Mouse (Mus musculus) embryonic fibroblast, embryonic 13.5 days (primary cell): ENCODE measurements around the gene Dcp1b. TPM values are rescaled to one million over a fixed set of nuclear protein-coding genes. Genes with fewer than 3 reads are reported as not detected.
A peak's percentile ranks its signal among the peaks of the same experiment; 100 is the strongest.
"Not testable (repeated sequence)": the region's sequence is repeated elsewhere in the genome, so short reads cannot be mapped to it uniquely, and the experiment has no call there.

Experiments
- H3K27ac ChIP-seq: 2 replicates; pipeline ENCODE4 v1.5.1; 2012; ENCODE audit warnings: low read length, control low read depth, inconsistent platforms; ENCODE audit not compliant: insufficient read depth
- H3K4me1 ChIP-seq: 2 replicates; pipeline ENCODE4 v1.6.1; 2011; ENCODE audit warnings: low read length; ENCODE audit not compliant: control insufficient read depth, insufficient read depth
- H3K4me3 ChIP-seq: 2 replicates; pipeline ENCODE4 v1.5.1; 2011; ENCODE audit warnings: mild to moderate bottlenecking, control low read depth, low read length; ENCODE audit not compliant: insufficient read depth
- CTCF ChIP-seq: IDR thresholded peaks from 2 replicates; pipeline ENCODE4 v1.5.1; 2011; ENCODE audit warnings: mild to moderate bottlenecking, control low read depth, low read length, moderate library complexity, borderline replicate concordance; ENCODE audit not compliant: insufficient read depth
- POLR2A ChIP-seq: IDR thresholded peaks from 2 replicates; pipeline ENCODE4 v1.6.1; 2011; ENCODE audit warnings: low read depth, mild to moderate bottlenecking, control low read depth, low read length, moderate library complexity
- polyA plus RNA-seq: library from polyadenylated mRNA; stranded (reverse); fragments of >200 nt; gene quantifications from 2 replicates; pipeline ENCODE4 v1.2.4, GENCODE M21; 2011; ENCODE audit warnings: low read depth; ENCODE audit not compliant: missing spikeins, insufficient read length

The Dcp1b gene
- polyA plus RNA-seq, 1 experiment, result 8.2 TPM

DNA sequence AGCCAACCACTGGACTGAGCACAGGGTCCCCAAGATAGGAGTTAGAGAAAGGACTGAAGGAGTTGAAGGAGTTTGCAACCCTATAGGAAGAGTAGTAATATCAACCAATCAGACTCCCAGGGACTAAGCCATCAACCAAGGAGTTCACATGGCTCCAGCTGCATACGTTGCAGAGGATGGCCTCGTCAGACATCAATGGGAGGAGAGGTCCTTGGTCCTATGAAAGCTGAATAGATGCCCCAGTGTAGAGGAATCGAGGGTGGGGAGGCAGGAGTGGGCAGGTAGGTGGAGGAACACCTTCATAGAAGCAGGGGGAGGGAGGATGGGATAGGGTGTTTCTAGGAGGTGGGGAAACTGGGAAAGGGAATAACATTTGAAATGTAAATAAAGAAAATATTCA, 29.9 kb downstream of the Dcp1b start:
- TF ChIP-seq POLR2A, result no peak
- TF ChIP-seq CTCF, result no peak
- H3K4me3 ChIP-seq, result no peak overlapping the region
- no peaks in the 10 kb centered on the region for H3K4me1 ChIP-seq
- no peak overlapping the region for H3K27ac ChIP-seq

DNA sequence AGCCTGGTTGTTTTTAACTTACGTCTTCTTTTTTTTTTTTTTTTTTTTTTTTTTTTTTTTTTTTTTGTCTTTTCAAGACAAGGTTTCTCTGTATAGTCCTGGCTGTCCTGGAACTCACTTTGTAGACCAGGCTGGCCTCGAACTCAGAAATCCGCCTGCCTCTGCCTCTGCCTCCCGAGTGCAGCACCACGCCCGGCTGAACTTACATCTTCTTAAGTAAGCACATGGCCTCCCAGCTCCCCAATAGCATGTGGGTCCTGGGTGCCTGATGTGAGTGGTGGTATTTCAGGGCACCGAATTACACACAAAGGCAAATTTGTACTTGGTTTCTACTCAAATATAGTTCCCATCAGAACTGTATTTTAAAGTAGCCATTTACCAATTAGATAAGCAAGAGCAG, 31.0 kb downstream of the Dcp1b start:
- not testable (repeated sequence) for H3K4me3 ChIP-seq, H3K4me1 ChIP-seq, H3K27ac ChIP-seq

DNA sequence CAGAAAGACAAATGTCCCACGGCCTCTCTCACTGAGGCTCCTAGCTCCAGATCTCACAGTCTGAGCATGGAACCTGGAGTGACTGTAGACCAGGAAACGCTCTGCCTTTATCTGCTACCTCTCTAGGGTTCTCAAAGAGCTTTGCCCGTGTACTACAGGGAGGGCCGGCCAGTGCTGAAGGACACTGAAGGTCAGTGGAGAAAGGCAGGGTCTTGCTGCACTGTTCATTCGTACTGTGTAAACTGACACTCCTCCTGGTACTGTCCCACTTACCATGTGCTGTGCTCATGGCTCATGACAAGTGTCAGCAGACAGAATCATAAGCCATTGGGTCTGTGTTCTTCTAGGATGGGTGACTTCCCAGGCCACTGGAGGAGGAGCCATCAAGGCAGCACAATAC, 38.3 kb downstream of the Dcp1b start:
- no peak overlapping the region for H3K27ac ChIP-seq
- no peaks in the 10 kb centered on the region for H3K4me1 ChIP-seq
- H3K4me3 ChIP-seq, result no peak overlapping the region
- no peak for TF ChIP-seq CTCF
- no peak for TF ChIP-seq POLR2A

DNA sequence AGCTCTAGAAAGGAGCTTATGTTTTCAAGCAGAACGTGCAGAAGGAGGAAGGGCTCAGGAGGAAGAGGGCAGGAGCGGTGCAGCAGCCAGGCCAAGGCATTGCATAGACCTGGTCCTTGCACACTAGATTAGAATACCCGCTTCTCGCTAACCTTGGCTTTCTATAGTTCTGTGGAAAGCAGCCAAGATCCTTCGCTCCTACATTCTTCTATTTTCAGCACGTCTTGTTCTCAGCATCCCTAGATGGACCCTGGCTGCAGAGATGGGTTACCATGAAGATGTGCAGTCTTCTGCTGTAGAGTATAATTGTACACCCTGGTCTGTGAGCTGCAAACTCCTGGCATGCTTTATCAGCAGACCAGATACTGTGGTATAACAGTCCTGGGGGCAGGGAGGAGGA, 39.1 kb downstream of the Dcp1b start:
- TF ChIP-seq POLR2A, result no peak
- no peak for TF ChIP-seq CTCF
- Histone ChIP-seq H3K27ac (no peak overlapping the region), H3K4me3 (no peak overlapping the region), H3K4me1 (no peaks in the 10 kb centered on the region)

DNA sequence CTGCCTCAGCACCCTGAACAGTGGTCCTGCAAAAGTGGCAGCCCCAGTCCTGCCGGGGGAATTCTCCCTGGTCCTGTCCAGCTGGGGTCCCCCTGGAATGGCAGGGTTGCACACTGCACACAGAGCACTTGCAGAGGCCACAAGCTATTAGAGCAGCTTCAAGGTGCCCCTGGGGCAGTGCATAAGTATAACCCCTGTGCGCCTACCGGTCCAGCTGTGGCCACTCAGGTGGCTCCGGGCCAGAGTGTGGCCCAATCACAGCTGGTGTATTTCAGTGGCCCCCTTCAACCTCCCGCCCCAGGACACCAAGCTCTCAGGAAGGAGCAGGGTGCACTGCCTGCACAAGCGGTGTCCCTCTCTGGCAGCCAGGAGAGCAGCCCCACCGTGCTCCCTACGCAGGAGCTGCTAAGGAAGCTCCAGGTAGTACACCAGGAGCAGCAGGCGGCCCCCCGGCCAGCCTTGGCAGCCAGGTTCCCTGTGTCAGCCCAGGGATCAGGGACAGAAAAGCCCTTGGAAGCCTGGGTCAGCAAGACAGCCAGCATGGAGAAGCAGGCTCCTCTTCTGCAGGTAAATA, 40.1 kb downstream of the Dcp1b start:
- Histone ChIP-seq H3K27ac (no peak overlapping the region), H3K4me3 (no peak overlapping the region), H3K4me1 (no peaks in the 10 kb centered on the region)
- TF ChIP-seq POLR2A (no peak), CTCF (no peak)

DNA sequence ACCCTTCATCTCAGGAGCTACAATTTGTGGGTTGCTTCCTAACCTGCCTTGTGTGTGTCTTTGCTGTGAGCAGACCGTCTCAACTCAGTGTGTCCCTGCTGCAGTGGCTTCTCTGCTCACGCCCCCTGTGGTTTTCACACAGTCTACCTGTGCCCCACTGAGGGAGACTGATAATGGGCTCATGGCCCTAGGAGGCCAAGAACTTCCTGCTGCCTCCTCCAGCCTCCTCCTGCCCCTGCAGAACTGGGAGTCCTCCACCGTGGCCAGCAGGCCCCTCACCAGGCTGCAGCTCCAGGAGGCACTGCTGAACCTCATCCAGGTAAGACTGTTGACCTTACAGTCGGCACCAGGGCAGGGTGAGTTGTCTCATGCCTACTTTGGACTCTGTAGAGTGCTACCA, 42.6 kb downstream of the Dcp1b start:
- no peaks in the 10 kb centered on the region for H3K4me1 ChIP-seq
- TF ChIP-seq CTCF (no peak), POLR2A (no peak)
- H3K27ac ChIP-seq, result no peak overlapping the region
- H3K4me3 ChIP-seq, result no peak overlapping the region

DNA sequence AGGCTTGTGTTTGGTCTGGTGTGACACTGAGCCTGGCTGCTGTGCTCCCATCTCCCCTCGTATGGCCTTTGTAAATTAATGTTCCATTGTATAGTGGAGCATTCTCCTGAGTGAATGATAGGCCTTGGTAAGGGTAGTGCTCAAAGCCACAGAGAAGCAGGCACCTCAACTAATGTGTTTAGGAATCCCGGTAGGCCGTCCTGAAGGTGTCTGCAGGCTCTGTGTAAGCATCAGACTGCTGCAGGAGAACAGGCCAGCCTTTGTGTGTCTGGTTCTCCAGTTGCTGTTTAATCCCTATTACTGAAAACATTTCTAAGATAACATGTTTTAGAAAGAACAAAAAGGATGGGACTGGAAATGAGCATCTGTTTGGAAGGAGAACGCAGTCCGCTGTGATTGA, 43.5 kb downstream of the Dcp1b start:
- Histone ChIP-seq H3K4me3 (no peak overlapping the region), H3K27ac (no peak overlapping the region), H3K4me1 (no peaks in the 10 kb centered on the region)
- TF ChIP-seq POLR2A (no peak), CTCF (no peak)

DNA sequence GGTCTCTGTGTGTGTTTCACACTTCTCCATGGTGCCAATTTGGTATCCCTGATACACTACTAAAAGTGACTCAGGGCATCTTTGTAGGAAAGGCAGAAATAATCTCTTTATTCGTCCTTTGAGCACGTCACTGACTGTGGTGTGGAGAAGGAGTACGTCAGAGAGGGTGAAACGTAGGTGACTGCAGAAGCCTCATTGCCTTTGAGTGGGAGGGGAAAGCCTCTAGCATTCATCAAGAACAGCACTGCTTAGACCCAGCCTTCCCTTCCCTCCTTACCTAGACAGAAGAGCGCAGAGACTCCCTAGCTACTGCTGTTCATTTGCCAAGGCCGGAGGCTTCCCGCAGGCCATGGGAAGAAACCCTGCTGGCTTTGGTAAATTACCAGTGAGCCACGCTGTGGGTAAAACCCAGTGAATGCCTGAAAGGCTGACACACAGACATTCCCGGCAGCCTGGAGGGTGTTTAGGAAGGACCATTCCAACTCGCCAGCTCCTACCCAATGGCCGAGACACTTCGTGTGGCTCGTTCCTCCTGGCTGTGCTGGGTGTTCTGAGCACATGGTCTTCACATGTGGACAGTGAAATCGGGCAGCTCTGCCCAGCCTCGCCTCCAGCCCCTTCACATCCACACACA, 44.3 kb downstream of the Dcp1b start:
- Histone ChIP-seq H3K4me1 (no peaks in the 10 kb centered on the region), H3K4me3 (no peak overlapping the region), H3K27ac (no peak overlapping the region)
- TF ChIP-seq POLR2A, result no peak
- no peak for TF ChIP-seq CTCF

DNA sequence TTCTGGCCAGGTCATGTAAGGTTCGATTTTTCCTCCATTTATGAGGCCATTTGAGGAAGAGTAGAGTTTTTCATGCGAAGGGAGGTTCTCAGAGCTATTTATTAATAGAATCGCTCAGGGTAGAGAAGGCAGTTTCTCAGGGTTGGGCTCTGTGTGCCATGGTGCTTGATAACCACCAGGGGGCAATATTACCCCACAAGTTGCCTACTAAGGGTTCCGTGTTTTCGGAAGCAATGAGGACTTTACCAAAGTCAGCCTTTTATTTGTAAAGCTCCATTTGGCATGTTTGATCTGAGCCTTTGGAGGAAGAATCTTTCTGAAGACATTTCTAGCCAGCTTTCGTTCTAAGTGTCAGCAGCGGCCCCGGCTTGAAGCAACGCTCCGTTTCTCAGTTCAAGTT, 45.2 kb downstream of the Dcp1b start:
- no peak overlapping the region for H3K4me3 ChIP-seq
- no peak for TF ChIP-seq POLR2A
- TF ChIP-seq CTCF, result peak; percentile 32; the same call in 1 of the 2 replicates

DNA sequence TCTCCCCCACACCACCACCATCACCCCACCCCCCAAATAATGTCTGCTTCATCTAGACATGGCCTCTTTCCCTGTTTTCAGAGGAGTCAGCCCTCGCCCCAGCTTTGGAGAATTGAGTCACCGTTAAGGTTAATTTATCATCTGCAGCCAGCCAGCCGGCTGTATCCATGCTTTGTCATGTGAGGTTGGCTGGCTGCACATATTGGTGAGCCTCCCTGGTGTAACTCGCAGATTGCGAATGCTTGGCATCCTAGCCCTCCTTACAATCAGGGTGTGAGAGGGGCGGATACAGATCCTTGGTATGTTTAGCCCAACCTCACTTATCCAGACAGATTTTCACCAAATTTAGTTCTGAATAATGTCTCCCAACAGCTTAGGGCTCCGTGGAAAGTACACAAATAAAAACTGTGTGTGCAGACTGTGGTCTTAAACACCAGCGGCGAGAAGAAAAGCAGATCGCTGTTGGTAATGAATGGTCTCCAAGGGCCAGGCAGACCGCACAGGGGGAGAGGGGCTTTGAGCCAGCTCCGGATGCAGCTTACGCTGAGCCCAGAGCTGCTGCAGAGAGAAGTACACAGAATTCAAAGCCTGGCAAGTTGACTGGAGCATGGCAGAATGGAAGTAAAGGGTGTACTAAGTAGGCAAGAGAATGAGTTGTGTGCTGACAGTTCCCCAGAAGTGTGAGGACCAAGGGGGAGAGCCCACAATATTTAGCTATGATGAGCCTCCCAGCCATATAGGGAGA, 49.6 kb downstream of the Dcp1b start:
- no peak for TF ChIP-seq POLR2A
- no peak for TF ChIP-seq CTCF
- H3K4me3 ChIP-seq, result no peak overlapping the region
- no peaks in the 10 kb centered on the region for H3K4me1 ChIP-seq
- H3K27ac ChIP-seq, result no peak overlapping the region

More for the DNA sequence above, 45.2 kb downstream of the Dcp1b start:
- no peak overlapping the region for H3K27ac ChIP-seq
- no peaks in the 10 kb centered on the region for H3K4me1 ChIP-seq

DNA sequence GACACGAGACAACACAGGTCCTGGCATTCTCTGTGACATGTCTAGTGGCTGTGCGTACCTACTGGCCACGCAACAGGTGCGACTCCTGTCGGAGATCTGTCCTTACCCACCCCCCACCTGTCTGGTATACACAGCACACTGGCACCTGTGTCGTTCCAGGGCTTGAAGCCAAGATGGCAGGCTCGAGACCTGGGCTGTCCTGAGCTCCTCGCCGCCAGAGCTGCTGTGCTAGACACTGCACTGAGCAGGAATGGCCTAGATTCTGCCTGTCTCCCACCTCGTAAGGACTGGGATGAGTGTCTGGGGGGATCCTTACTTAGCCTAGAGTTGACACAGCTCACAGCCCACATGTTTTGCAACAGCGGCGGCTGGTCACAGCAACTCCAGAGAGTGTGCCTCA, 50.2 kb downstream of the Dcp1b start:
- Histone ChIP-seq H3K4me1 (no peaks in the 10 kb centered on the region), H3K27ac (no peak overlapping the region), H3K4me3 (no peak overlapping the region)
- TF ChIP-seq CTCF (no peak), POLR2A (no peak)
